Mouse (Mus musculus): ENCODE results near the gene Selenos. TPM values are rescaled to one million over a fixed set of nuclear protein-coding genes. Genes with fewer than 3 reads are reported as not detected.

The Selenos gene
- total and polyA plus RNA-seq, 3 experiments, result 79.9 to 103 TPM; not detected in 1

DNA sequence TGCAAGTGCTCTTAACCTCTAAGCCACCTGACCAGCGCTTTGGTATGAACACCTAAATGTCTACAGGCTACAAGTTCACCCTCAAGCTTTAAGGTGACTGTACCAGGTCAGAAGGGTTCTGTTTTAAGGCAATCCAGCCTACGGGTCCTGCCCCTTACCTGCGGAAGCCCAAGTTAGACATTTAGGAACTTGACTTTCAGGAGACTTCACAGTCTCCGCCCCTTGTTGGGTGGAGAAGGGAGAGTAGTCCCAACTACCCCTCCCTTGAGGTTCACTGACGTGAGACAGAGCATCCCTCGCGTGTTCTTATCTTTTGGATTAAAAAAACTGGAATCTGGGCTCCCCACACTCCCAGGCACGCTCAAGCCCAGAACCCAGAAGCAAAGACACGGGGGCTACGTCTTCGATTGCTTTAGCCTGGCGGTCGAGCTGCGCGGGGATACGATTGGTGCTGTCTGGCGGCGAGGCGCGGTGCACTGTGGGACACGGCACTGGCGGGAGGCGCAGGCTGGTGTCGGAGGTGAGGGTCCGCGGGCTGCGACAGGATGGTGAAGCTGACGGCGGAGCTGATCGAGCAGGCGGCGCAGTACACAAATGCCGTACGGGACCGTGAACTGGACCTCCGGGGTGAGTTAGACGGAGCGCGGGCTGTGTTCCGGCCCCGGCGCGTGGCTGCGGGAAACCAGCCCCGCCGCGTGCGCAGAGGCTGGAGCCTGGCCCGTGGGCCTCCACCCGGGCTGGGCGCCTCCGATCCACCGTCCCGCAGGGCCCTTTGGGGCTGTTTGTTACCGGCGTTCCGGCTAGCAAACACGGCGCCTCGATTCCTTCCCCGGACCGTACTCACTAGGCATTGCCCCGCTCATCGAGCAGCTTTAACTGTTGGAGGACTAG lies 19.1 kb upstream of the Selenos start:
- Histone ChIP-seq H3K4me3 (ENCODE audit: control insufficient read depth in 1 of 2, insufficient read depth in 1 of 2, low read depth in 2 of 2, low read length in 2 of 2) (peak overlapping the region; percentile 82 to 90), H3K27ac (ENCODE audit: control insufficient read depth, low read depth, low read length) (peak overlapping the region; percentile 55), H3K79me2 (ENCODE audit: control insufficient read depth, insufficient read depth, low read length, poor library complexity) (peaks cover 38% of the 10 kb centered on the region), H3K27me3 (ENCODE audit: control insufficient read depth in 1 of 2, insufficient read depth in 2 of 2, low read length in 2 of 2) (no peaks in the 10 kb centered on the region), H3K9ac (ENCODE audit: control insufficient read depth, low read depth, low read length, poor library complexity, severe bottlenecking) (peak overlapping the region; percentile 92), H3K4me1 (ENCODE audit: control insufficient read depth in 1 of 2, insufficient read depth in 2 of 2, low read length in 2 of 2) (peaks cover 0 to 17% of the 10 kb centered on the region in 2 experiments; a peak in 2 of 4 replicates), H3K9me3 (replicated peaks; ENCODE audit: insufficient read depth, low read length) (no peaks in the 10 kb centered on the region), H3K36me3 (ENCODE audit: control insufficient read depth in 1 of 2, insufficient read depth in 2 of 2, low read length in 2 of 2) (peaks cover 20 to 21% of the 10 kb centered on the region in 2 experiments)
- peak; percentile 92 for DNase-seq (ENCODE audit: low read depth, low spot score)
- TF ChIP-seq GABPA (IDR thresholded peaks at IDR 0.05; ENCODE audit: low read depth, low read length) (no peak), ZMIZ1 (IDR thresholded peaks at IDR 0.05; ENCODE audit: low read depth, low read length) (no peak), JUND (IDR thresholded peaks at IDR 0.05; ENCODE audit: low read depth, low read length) (no peak), MAFK (IDR thresholded peaks at IDR 0.05; ENCODE audit: borderline replicate concordance, low read depth, low read length) (no peak), POLR2AphosphoS2 (IDR thresholded peaks at IDR 0.05; ENCODE audit: low read length) (peak; percentile 76), RAD21 (IDR thresholded peaks at IDR 0.05; ENCODE audit: low read depth, low read length) (no peak), SMC3 (IDR thresholded peaks at IDR 0.05; ENCODE audit: low read depth, low read length) (no peak), TAL1 (IDR thresholded peaks at IDR 0.05; ENCODE audit: low read length) (no peak), GATA1 (IDR thresholded peaks at IDR 0.05; ENCODE audit: low read depth, low read length) (peak; percentile 17; the same call in 1 of the 2 replicates), ZKSCAN1 (IDR thresholded peaks at IDR 0.05; ENCODE audit: low read depth, low read length) (no peak), CTCF (IDR thresholded peaks at IDR 0.05 in 2 of 3, conservative IDR thresholded peaks at IDR 0.05 in 1 of 3; ENCODE audit: control insufficient read depth in 1 of 3, insufficient read depth in 1 of 3, low read depth in 2 of 3, low read length in 3 of 3, poor library complexity in 1 of 3, severe bottlenecking in 1 of 3) (no peak), USF2 (IDR thresholded peaks at IDR 0.05; ENCODE audit: borderline replicate concordance in 1 of 2, insufficient read depth in 1 of 2, low read depth in 1 of 2, low read length in 2 of 2) (no peak), CHD2 (IDR thresholded peaks at IDR 0.05; ENCODE audit: low read length) (no peak), KAT2A (conservative IDR thresholded peaks at IDR 0.05; ENCODE audit: low read depth, low read length) (peak; percentile 80), ELF1 (IDR thresholded peaks at IDR 0.05; ENCODE audit: low read depth, low read length) (peak; percentile 77), MYC (IDR thresholded peaks at IDR 0.05; ENCODE audit: low read depth, low read length) (peak; percentile 82), TBP (IDR thresholded peaks at IDR 0.05; ENCODE audit: low read depth, low read length) (peak; percentile 81), POLR2AphosphoS5 (IDR thresholded peaks at IDR 0.05; ENCODE audit: borderline replicate concordance, low read depth, low read length) (no peak; the same call in 1 of the 2 replicates), MXI1 (IDR thresholded peaks at IDR 0.05; ENCODE audit: low read depth, low read length) (peak; percentile 94), MYB (IDR thresholded peaks at IDR 0.05; ENCODE audit: low read depth, low read length) (no peak), ETS1 (IDR thresholded peaks at IDR 0.05; ENCODE audit: low read depth, low read length) (peak; percentile 60; the same call in 1 of the 2 replicates), EP300 (IDR thresholded peaks at IDR 0.05; ENCODE audit: low read depth in 1 of 2, low read length in 2 of 2) (no peak), MEF2A (IDR thresholded peaks at IDR 0.05; ENCODE audit: extremely low read depth, insufficient replicate concordance, low read depth, low read length, poor library complexity, severe bottlenecking) (no peak), POLR2A (IDR thresholded peaks at IDR 0.05; ENCODE audit: control insufficient read depth in 1 of 2, insufficient read depth in 1 of 2, low read depth in 1 of 2, low read length in 2 of 2, poor library complexity in 1 of 2) (peak; percentile 79 to 81), TCF12 (IDR thresholded peaks at IDR 0.05; ENCODE audit: low read depth, low read length) (peak; percentile 77), USF1 (IDR thresholded peaks at IDR 0.05; ENCODE audit: low read depth, low read length) (no peak), ZNF384 (IDR thresholded peaks at IDR 0.05; ENCODE audit: low read depth, low read length) (0 out of 2 replicates have a peak, but pooled peaks have one; percentile 11), SIN3A (IDR thresholded peaks at IDR 0.05; ENCODE audit: low read length) (peak; percentile 97), CHD1 (IDR thresholded peaks at IDR 0.05; ENCODE audit: low read depth, low read length) (no peak), ZC3H11A (IDR thresholded peaks at IDR 0.05; ENCODE audit: low read depth, low read length) (no peak), E2F4 (IDR thresholded peaks at IDR 0.05; ENCODE audit: borderline replicate concordance, low read depth, low read length) (no peak; the same call in 1 of the 2 replicates), BHLHE40 (IDR thresholded peaks at IDR 0.05; ENCODE audit: borderline replicate concordance, low read depth, low read length) (no peak), HCFC1 (IDR thresholded peaks at IDR 0.05; ENCODE audit: low read depth, low read length) (peak; percentile 96), RCOR1 (IDR thresholded peaks at IDR 0.05; ENCODE audit: low read depth, low read length) (no peak; the same call in 1 of the 2 replicates), MAZ (IDR thresholded peaks at IDR 0.05; ENCODE audit: low read depth, low read length) (peak; percentile 94; the same call in 1 of the 2 replicates)
